Mouse (Mus musculus) embryonic facial prominence, embryonic 15.5 days (tissue): Measurements from ENCODE around the gene Arl3. TPM values are rescaled to one million over a fixed set of nuclear protein-coding genes. Genes with fewer than 3 reads are reported as not detected.

Experiments used
- ATAC-seq: fragments of 200-750 bp; cut with Nextera tagmentation; 2 replicates; pipeline ENCODE4 v1.8.0; 2017; ENCODE audit warnings: low read depth, moderate TSS enrichment; ENCODE audit not compliant: insufficient number of reproducible peaks, low FRiP score, low TSS enrichment
- H3K27ac ChIP-seq: fragments of 300-500 bp; sonication (generic); replicated peaks from 2 replicates; pipeline ENCODE4 v1.5.1; 2015; ENCODE audit warnings: mild to moderate bottlenecking, inconsistent platforms
- H3K27me3 ChIP-seq: fragments of 300-500 bp; sonication (generic); 2 replicates; pipeline ENCODE4 v1.6.1; 2015; ENCODE audit warnings: inconsistent platforms
- H3K36me3 ChIP-seq: fragments of 300-500 bp; sonication (generic); 2 replicates; pipeline ENCODE4 v1.6.1; 2015; ENCODE audit warnings: mild to moderate bottlenecking, inconsistent platforms
- H3K4me1 ChIP-seq: fragments of 300-500 bp; sonication (generic); 2 replicates; pipeline ENCODE4 v1.6.1; 2015; ENCODE audit warnings: inconsistent platforms
- H3K4me2 ChIP-seq: fragments of 300-500 bp; sonication (generic); replicated peaks from 2 replicates; pipeline ENCODE4 v1.6.1; 2015; ENCODE audit warnings: mild to moderate bottlenecking, inconsistent platforms
- H3K4me3 ChIP-seq: fragments of 300-500 bp; sonication (generic); replicated peaks from 2 replicates; pipeline ENCODE4 v1.5.1; 2015; ENCODE audit warnings: mild to moderate bottlenecking, inconsistent platforms
- H3K9ac ChIP-seq: fragments of 300-500 bp; sonication (generic); 2 replicates; pipeline ENCODE4 v1.6.1; 2015; ENCODE audit warnings: inconsistent platforms
- H3K9me3 ChIP-seq: fragments of 300-500 bp; sonication (generic); replicated peaks from 2 replicates; pipeline ENCODE4 v1.6.1; 2016; ENCODE audit warnings: inconsistent platforms
- WGBS: fragments of 180-500 bp; shearing (Covaris S2); methylation state at CpG from one replicate; pipeline ENCODE4 v1.1.7; 2015; 5-methylcytosine and 5-hydroxymethylcytosine counted together
- polyA plus RNA-seq: library from polyadenylated mRNA; unstranded; fragments of >200 nt; fragmentation: Nextera tagmentation; extraction: Ambion mirVana; gene quantifications from 2 replicates; pipeline ENCODE4 v1.2.1, GENCODE M21; 2015

Arl3 gene
- polyA plus RNA-seq, 1 experiment from 2014 or later: 149 TPM

- no peak overlapping the region for H3K9ac ChIP-seq
- H3K36me3 ChIP-seq: peaks cover 42% of the 10 kb centered on the region
- ATAC-seq: no peak
- H3K4me2 ChIP-seq: no peak overlapping the region
- H3K4me1 ChIP-seq: peaks cover 41% of the 10 kb centered on the region
- H3K27me3 ChIP-seq: no peaks in the 10 kb centered on the region
- H3K27ac ChIP-seq: no peak overlapping the region
- no peaks in the 10 kb centered on the region for H3K9me3 ChIP-seq
- WGBS: 80% methylated on average over 12 of the region's 12 CpGs
- H3K4me3 ChIP-seq: no peak overlapping the region
Observed at GRCm38 (mm10) chr19:46514387-46514786, 58.6 kb downstream of the Arl3 start.

GRCm38 (mm10) chr19:46511263-46511662 is 61.7 kb downstream of the Arl3 start:
- Histone ChIP-seq H3K4me2 (no peak overlapping the region), H3K36me3 (peaks cover 55% of the 10 kb centered on the region), H3K27me3 (no peaks in the 10 kb centered on the region), H3K27ac (peak overlapping the region; percentile 44; the same call in 1 of the 2 replicates), H3K4me3 (no peak overlapping the region), H3K9ac (no peak overlapping the region), H3K4me1 (peaks cover 42% of the 10 kb centered on the region), H3K9me3 (no peaks in the 10 kb centered on the region)
- no peak for ATAC-seq
- 77% methylated on average over 10 of the region's 10 CpGs for WGBS

- WGBS: 44% methylated on average over 3 of the region's 3 CpGs
- H3K4me1 ChIP-seq: peaks cover 46% of the 10 kb centered on the region
- H3K27ac ChIP-seq: peak overlapping the region; percentile 44; the same call in 1 of the 2 replicates
- no peak overlapping the region for H3K9ac ChIP-seq
- no peaks in the 10 kb centered on the region for H3K9me3 ChIP-seq
- no peaks in the 10 kb centered on the region for H3K27me3 ChIP-seq
- H3K36me3 ChIP-seq: peaks cover 54% of the 10 kb centered on the region
- H3K4me3 ChIP-seq: no peak overlapping the region
- H3K4me2 ChIP-seq: no peak overlapping the region
- ATAC-seq: no peak
Observed at GRCm38 (mm10) chr19:46510824-46511223, 62.2 kb downstream of the Arl3 start.

- Histone ChIP-seq H3K36me3 (peaks cover 54% of the 10 kb centered on the region), H3K27me3 (no peaks in the 10 kb centered on the region), H3K4me3 (no peak overlapping the region), H3K4me2 (no peak overlapping the region), H3K9ac (no peak overlapping the region), H3K27ac (0 out of 2 replicates have a peak overlapping the region, but pooled peaks have one; percentile 44), H3K4me1 (peaks cover 50% of the 10 kb centered on the region), H3K9me3 (no peaks in the 10 kb centered on the region)
- WGBS: 69% methylated on average over 5 of the region's 5 CpGs
- no peak for ATAC-seq
Observed at GRCm38 (mm10) chr19:46510401-46510800, 62.6 kb downstream of the Arl3 start.

GRCm38 (mm10) chr19:46509736-46510135 is 63.3 kb downstream of the Arl3 start:
- no peaks in the 10 kb centered on the region for H3K27me3 ChIP-seq
- H3K9ac ChIP-seq: no peak overlapping the region
- no peaks in the 10 kb centered on the region for H3K9me3 ChIP-seq
- H3K4me3 ChIP-seq: no peak overlapping the region
- WGBS: 82% methylated on average over 4 of the region's 4 CpGs
- no peak for ATAC-seq
- no peak overlapping the region; the same call in 1 of the 2 replicates for H3K27ac ChIP-seq
- peaks cover 47% of the 10 kb centered on the region for H3K36me3 ChIP-seq
- peaks cover 57% of the 10 kb centered on the region for H3K4me1 ChIP-seq
- no peak overlapping the region for H3K4me2 ChIP-seq

- H3K36me3 ChIP-seq: peaks cover 42% of the 10 kb centered on the region
- H3K4me2 ChIP-seq: no peak overlapping the region
- peaks cover 62% of the 10 kb centered on the region for H3K4me1 ChIP-seq
- H3K4me3 ChIP-seq: no peak overlapping the region
- no peak overlapping the region; the same call in 1 of the 2 replicates for H3K9ac ChIP-seq
- no peak overlapping the region for H3K27ac ChIP-seq
- H3K27me3 ChIP-seq: no peaks in the 10 kb centered on the region
- WGBS: 72% methylated on average over 3 of the region's 3 CpGs
- no peaks in the 10 kb centered on the region for H3K9me3 ChIP-seq
- ATAC-seq: no peak
Observed at GRCm38 (mm10) chr19:46509202-46509601, 63.8 kb downstream of the Arl3 start.

- Histone ChIP-seq H3K4me2 (no peak overlapping the region), H3K4me3 (no peak overlapping the region), H3K27ac (no peak overlapping the region), H3K9ac (no peak overlapping the region), H3K9me3 (no peaks in the 10 kb centered on the region), H3K36me3 (peaks cover 37% of the 10 kb centered on the region), H3K4me1 (peaks cover 67% of the 10 kb centered on the region), H3K27me3 (no peaks in the 10 kb centered on the region)
- no peak for ATAC-seq
- WGBS: 84% methylated on average over 3 of the region's 3 CpGs
Observed at GRCm38 (mm10) chr19:46508738-46509137, 64.3 kb downstream of the Arl3 start.

- Histone ChIP-seq H3K4me3 (no peak overlapping the region), H3K36me3 (peaks cover 28% of the 10 kb centered on the region), H3K4me1 (peaks cover 69% of the 10 kb centered on the region), H3K9ac (no peak overlapping the region), H3K4me2 (no peak overlapping the region), H3K9me3 (no peaks in the 10 kb centered on the region), H3K27ac (no peak overlapping the region), H3K27me3 (no peaks in the 10 kb centered on the region)
- 71% methylated on average over 1 of the region's 1 CpGs for WGBS
- no peak for ATAC-seq
Observed at GRCm38 (mm10) chr19:46507806-46508205, 65.2 kb downstream of the Arl3 start.

GRCm38 (mm10) chr19:46507181-46507581 is 65.8 kb downstream of the Arl3 start:
- H3K9ac ChIP-seq: no peak overlapping the region
- 51% methylated on average over 8 of the region's 8 CpGs for WGBS
- H3K27ac ChIP-seq: peak overlapping the region; percentile 12; the same call in 1 of the 2 replicates
- no peaks in the 10 kb centered on the region for H3K27me3 ChIP-seq
- peaks cover 72% of the 10 kb centered on the region for H3K4me1 ChIP-seq
- ATAC-seq: no peak
- peaks cover 21% of the 10 kb centered on the region for H3K36me3 ChIP-seq
- no peaks in the 10 kb centered on the region for H3K9me3 ChIP-seq
- H3K4me2 ChIP-seq: no peak overlapping the region
- H3K4me3 ChIP-seq: no peak overlapping the region

GRCm38 (mm10) chr19:46506372-46506717 is 66.7 kb downstream of the Arl3 start:
- Histone ChIP-seq H3K9me3 (no peaks in the 10 kb centered on the region), H3K4me3 (no peak overlapping the region), H3K4me2 (peak overlapping the region; percentile 12; the same call in 1 of the 2 replicates), H3K9ac (no peak overlapping the region), H3K27ac (no peak overlapping the region; the same call in 1 of the 2 replicates), H3K36me3 (peaks cover 17% of the 10 kb centered on the region), H3K4me1 (peaks cover 72% of the 10 kb centered on the region), H3K27me3 (no peaks in the 10 kb centered on the region)
- no peak for ATAC-seq
- 56% methylated on average over 3 of the region's 3 CpGs for WGBS

GRCm38 (mm10) chr19:46505646-46506371 is 67.2 kb downstream of the Arl3 start:
- no peaks in the 10 kb centered on the region for H3K9me3 ChIP-seq
- H3K27me3 ChIP-seq: no peaks in the 10 kb centered on the region
- peaks cover 72% of the 10 kb centered on the region for H3K4me1 ChIP-seq
- peak overlapping the region; percentile 94 for H3K4me2 ChIP-seq
- H3K4me3 ChIP-seq: peak overlapping the region; percentile 87
- 79% methylated on average over 8 of the region's 8 CpGs for WGBS
- ATAC-seq: no peak
- peaks cover 17% of the 10 kb centered on the region for H3K36me3 ChIP-seq
- no peak overlapping the region for H3K27ac ChIP-seq
- no peak overlapping the region for H3K9ac ChIP-seq
